Mouse (Mus musculus): ENCODE data around the gene Fcrl6.

DNA sequence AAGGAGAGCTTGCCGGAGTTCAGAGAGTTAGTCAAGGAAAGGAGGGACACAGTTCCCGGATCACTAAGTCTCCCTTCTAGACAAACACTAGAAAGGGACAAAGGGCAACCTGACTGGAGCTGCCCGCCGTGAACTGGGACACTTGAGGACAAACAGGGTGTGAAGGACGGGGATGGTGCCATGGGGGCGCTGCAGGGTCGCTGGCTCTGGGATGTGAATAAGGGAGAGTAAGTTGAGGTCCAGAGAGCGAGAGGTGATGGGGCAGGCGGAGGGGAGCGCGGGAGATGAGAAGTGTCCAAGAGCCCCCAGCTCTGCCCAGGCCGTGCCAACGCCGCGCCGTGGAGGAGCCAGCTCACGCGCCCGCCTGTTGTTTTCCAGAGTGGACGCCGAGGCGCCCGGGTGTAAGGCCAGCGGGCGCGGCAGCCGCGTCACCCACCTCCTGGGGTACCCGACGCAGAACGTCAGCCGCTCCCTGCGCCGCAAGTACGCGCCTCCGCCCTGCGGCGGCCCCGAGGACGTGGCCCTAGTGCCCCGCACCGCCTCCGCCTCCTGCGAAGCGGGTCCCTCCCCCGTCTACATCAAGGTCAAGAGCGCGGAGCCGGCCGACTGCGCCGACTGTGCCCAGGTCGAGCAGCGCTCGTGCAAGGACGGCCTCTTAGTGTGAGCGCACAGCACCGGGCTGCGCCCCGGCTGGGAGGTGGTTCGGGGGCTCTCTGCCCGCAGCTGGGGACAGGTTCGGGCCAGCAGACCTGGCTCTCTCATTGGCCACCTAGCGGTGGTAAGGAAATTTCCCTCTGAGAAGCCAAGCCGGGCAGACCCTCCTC is 39.5 kb downstream of the Fcrl6 start:
- TF ChIP-seq POLR2A (IDR thresholded peaks at IDR 0.05; ENCODE audit: extremely low read depth, insufficient read depth, low read length): no peak
- peak; percentile 65 for TF ChIP-seq CTCF (IDR thresholded peaks at IDR 0.05; ENCODE audit: low read depth, low read length)
